Mouse (Mus musculus) hindbrain, embryonic 12.5 days (tissue): ENCODE measurements around the gene Gm5678. TPM values are rescaled to one million over a fixed set of nuclear protein-coding genes. Genes with fewer than 3 reads are reported as not detected.

Experiments used
- ATAC-seq: fragments of 200-750 bp; cut with Nextera tagmentation; 2 replicates; pipeline ENCODE4 v1.8.0; 2017; ENCODE audit warnings: moderate TSS enrichment; ENCODE audit not compliant: low FRiP score
- H3K27ac ChIP-seq: fragments of 300-500 bp; sonication (generic); 2 replicates; pipeline ENCODE4 v1.5.1; 2016; ENCODE audit warnings: mild to moderate bottlenecking
- H3K27me3 ChIP-seq: fragments of 300-500 bp; sonication (generic); 2 replicates; pipeline ENCODE4 v1.6.1; 2016; ENCODE audit warnings: mild to moderate bottlenecking
- H3K36me3 ChIP-seq: fragments of 300-500 bp; sonication (generic); 2 replicates; pipeline ENCODE4 v1.6.1; 2016; ENCODE audit warnings: mild to moderate bottlenecking
- H3K4me1 ChIP-seq: fragments of 300-500 bp; sonication (generic); 2 replicates; pipeline ENCODE4 v1.6.1; 2016
- H3K4me2 ChIP-seq: fragments of 300-500 bp; sonication (generic); replicated peaks from 2 replicates; pipeline ENCODE4 v1.6.1; 2016; ENCODE audit warnings: mild to moderate bottlenecking
- H3K4me3 ChIP-seq: fragments of 300-500 bp; sonication (generic); 2 replicates; pipeline ENCODE4 v1.5.1; 2016; ENCODE audit warnings: mild to moderate bottlenecking
- H3K9ac ChIP-seq: fragments of 300-500 bp; sonication (generic); 2 replicates; pipeline ENCODE4 v1.6.1; 2016; ENCODE audit warnings: mild to moderate bottlenecking, moderate library complexity
- H3K9me3 ChIP-seq: fragments of 300-500 bp; sonication (generic); replicated peaks from 2 replicates; pipeline ENCODE4 v1.6.1; 2016; ENCODE audit warnings: mild to moderate bottlenecking
- WGBS: fragments of 180-500 bp; shearing (Covaris S2); methylation state at CpG from one replicate; pipeline ENCODE4 v1.1.7; 2016; 5-methylcytosine and 5-hydroxymethylcytosine counted together
- polyA plus RNA-seq: library from polyadenylated mRNA; unstranded; fragments of >200 nt; fragmentation: Nextera tagmentation; extraction: Ambion mirVana; gene quantifications from 2 replicates; pipeline ENCODE4 v1.2.1, GENCODE M21; 2016

The Gm5678 gene
- not detected in 2 replicates for polyA plus RNA-seq

GRCm38 (mm10) chr16:93627761-93628400, at the start of gene Gm5678:
Gene Gm5678, plus strand, starts transcription at chr16:93628097.
- H3K27me3 ChIP-seq = no peaks in the 10 kb centered on the region
- WGBS = 79% methylated on average over 23 of the region's 23 CpGs

GRCm38 (mm10) chr16:93578346-93579005, 49.4 kb upstream of the Gm5678 start:
- H3K4me2 ChIP-seq = no peak overlapping the region
- H3K27ac ChIP-seq = no peak overlapping the region
- H3K36me3 ChIP-seq = 0 out of 2 replicates have a peak, but pooled peaks cover 3% of the 10 kb centered on the region
- no peaks in the 10 kb centered on the region for H3K9me3 ChIP-seq
- no peak for ATAC-seq
- peaks cover 10% of the 10 kb centered on the region; the same call in 1 of the 2 replicates for H3K4me1 ChIP-seq
- H3K9ac ChIP-seq = no peak overlapping the region
- H3K27me3 ChIP-seq = no peaks in the 10 kb centered on the region
- 84% methylated on average over 8 of the region's 8 CpGs for WGBS
- H3K4me3 ChIP-seq = no peak overlapping the region

More at GRCm38 (mm10) chr16:93627761-93628400, at the start of gene Gm5678:
- no peaks in the 10 kb centered on the region for H3K9me3 ChIP-seq
- H3K36me3 ChIP-seq = no peaks in the 10 kb centered on the region
- ATAC-seq = no peak
- H3K9ac ChIP-seq = no peak within 1 kb of the TSS
- no peak within 1 kb of the TSS for H3K27ac ChIP-seq
- no peak within 1 kb of the TSS for H3K4me2 ChIP-seq
- no peak within 1 kb of the TSS for H3K4me3 ChIP-seq
- H3K4me1 ChIP-seq = no peaks in the 10 kb centered on the region

GRCm38 (mm10) chr16:93581125-93581524, 46.8 kb upstream of the Gm5678 start:
- Histone ChIP-seq H3K9me3 (no peaks in the 10 kb centered on the region), H3K27me3 (no peaks in the 10 kb centered on the region), H3K4me2 (no peak overlapping the region), H3K4me3 (no peak overlapping the region), H3K4me1 (no peaks in the 10 kb centered on the region), H3K9ac (no peak overlapping the region), H3K27ac (no peak overlapping the region), H3K36me3 (peaks cover 14% of the 10 kb centered on the region; the same call in 1 of the 2 replicates)
- no peak for ATAC-seq
- WGBS = 75% methylated on average over 6 of the region's 6 CpGs

GRCm38 (mm10) chr16:93584976-93585702, 42.8 kb upstream of the Gm5678 start:
- no peaks in the 10 kb centered on the region for H3K9me3 ChIP-seq
- WGBS = 91% methylated on average over 24 of the region's 24 CpGs
- no peak overlapping the region for H3K4me2 ChIP-seq
- peaks cover 32% of the 10 kb centered on the region for H3K36me3 ChIP-seq
- H3K9ac ChIP-seq = no peak overlapping the region
- H3K27me3 ChIP-seq = no peaks in the 10 kb centered on the region
- peaks cover 4% of the 10 kb centered on the region for H3K4me1 ChIP-seq
- no peak for ATAC-seq
- no peak overlapping the region for H3K4me3 ChIP-seq
- H3K27ac ChIP-seq = no peak overlapping the region

GRCm38 (mm10) chr16:93585703-93586205, 42.1 kb upstream of the Gm5678 start:
- Histone ChIP-seq H3K9me3 (no peaks in the 10 kb centered on the region), H3K4me3 (no peak overlapping the region), H3K4me1 (peaks cover 4% of the 10 kb centered on the region), H3K27ac (no peak overlapping the region), H3K27me3 (no peaks in the 10 kb centered on the region), H3K4me2 (no peak overlapping the region), H3K36me3 (peaks cover 39% of the 10 kb centered on the region), H3K9ac (0 out of 2 replicates have a peak overlapping the region, but pooled peaks have one; percentile 4)
- WGBS = 87% methylated on average over 9 of the region's 9 CpGs
- ATAC-seq = no peak

DNA sequence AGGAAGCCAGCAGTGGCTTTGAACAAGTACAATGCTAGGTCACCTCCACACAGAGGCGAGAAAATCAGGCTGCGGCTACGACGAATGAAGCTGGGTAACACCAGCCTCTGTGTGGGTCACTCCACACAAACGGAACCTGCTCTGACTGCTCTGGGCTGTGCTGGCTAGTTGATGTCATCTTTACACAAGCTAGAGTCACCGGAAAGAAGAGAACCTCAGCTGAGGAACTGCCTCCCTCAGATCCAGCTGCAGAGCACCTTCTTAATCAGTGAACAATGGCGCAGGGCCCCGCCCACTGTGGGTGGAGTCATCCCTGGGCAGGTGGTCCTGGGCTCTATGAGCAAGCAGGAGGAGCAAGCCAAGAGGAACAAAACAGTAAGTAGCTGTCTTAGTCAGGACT, 41.5 kb upstream of the Gm5678 start:
- no peaks in the 10 kb centered on the region for H3K9me3 ChIP-seq
- H3K4me1 ChIP-seq = peaks cover 4% of the 10 kb centered on the region
- no peak for ATAC-seq
- no peak overlapping the region for H3K27ac ChIP-seq
- H3K9ac ChIP-seq = no peak overlapping the region
- H3K4me2 ChIP-seq = no peak overlapping the region
- no peaks in the 10 kb centered on the region for H3K27me3 ChIP-seq
- peaks cover 42% of the 10 kb centered on the region for H3K36me3 ChIP-seq
- WGBS = 69% methylated on average over 8 of the region's 8 CpGs
- no peak overlapping the region for H3K4me3 ChIP-seq

DNA sequence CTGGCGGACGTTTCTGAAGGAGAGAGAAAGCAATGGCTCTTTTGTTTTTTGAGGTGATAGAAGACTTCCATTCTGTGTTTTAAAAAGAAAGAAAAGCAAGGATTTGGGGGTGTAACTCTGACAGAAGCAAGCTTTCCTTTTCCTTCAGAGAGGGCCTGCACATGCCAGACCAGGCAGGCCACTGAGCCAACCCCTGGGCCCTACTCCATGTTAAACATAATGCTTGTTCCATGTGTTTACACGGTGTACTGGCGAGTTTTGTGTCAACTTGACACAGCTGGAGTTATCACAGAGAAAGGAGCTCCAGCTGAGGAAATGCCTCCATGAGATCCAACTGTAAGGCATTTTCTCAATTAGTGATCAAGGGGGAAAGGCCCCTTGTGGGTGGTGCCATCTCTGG, 39.6 kb upstream of the Gm5678 start:
- no peak overlapping the region for H3K27ac ChIP-seq
- no peak overlapping the region for H3K9ac ChIP-seq
- no peak for ATAC-seq
- H3K36me3 ChIP-seq = peaks cover 48% of the 10 kb centered on the region
- H3K4me3 ChIP-seq = no peak overlapping the region
- H3K9me3 ChIP-seq = no peaks in the 10 kb centered on the region
- H3K4me2 ChIP-seq = no peak overlapping the region
- peaks cover 4% of the 10 kb centered on the region for H3K4me1 ChIP-seq
- H3K27me3 ChIP-seq = no peaks in the 10 kb centered on the region
- 53% methylated on average over 4 of the region's 4 CpGs for WGBS

DNA sequence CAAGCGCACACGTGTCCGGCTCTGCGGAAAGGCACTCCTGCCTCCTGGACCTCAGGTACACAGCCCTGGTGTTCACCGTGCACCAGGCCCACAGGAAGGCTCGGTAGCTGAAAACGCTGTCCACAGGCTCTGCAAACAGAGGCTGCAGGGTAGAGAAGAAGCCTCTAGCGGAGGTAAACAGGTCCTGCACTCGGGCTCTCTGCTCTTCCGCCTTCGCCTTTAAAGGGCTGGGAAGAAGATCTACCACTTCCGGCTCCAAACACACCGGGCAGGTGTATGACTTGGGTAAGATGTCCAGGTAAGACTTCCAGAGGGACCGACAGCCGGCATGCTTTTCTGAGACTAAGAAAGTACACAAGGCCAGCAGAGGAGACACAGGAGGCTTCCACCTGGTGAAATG, 37.0 kb upstream of the Gm5678 start:
- peaks cover 4% of the 10 kb centered on the region for H3K4me1 ChIP-seq
- no peak overlapping the region for H3K4me2 ChIP-seq
- no peak for ATAC-seq
- no peaks in the 10 kb centered on the region for H3K9me3 ChIP-seq
- no peaks in the 10 kb centered on the region for H3K27me3 ChIP-seq
- H3K4me3 ChIP-seq = no peak overlapping the region
- 95% methylated on average over 15 of the region's 15 CpGs for WGBS
- H3K36me3 ChIP-seq = peaks cover 53% of the 10 kb centered on the region
- H3K27ac ChIP-seq = no peak overlapping the region
- H3K9ac ChIP-seq = no peak overlapping the region

DNA sequence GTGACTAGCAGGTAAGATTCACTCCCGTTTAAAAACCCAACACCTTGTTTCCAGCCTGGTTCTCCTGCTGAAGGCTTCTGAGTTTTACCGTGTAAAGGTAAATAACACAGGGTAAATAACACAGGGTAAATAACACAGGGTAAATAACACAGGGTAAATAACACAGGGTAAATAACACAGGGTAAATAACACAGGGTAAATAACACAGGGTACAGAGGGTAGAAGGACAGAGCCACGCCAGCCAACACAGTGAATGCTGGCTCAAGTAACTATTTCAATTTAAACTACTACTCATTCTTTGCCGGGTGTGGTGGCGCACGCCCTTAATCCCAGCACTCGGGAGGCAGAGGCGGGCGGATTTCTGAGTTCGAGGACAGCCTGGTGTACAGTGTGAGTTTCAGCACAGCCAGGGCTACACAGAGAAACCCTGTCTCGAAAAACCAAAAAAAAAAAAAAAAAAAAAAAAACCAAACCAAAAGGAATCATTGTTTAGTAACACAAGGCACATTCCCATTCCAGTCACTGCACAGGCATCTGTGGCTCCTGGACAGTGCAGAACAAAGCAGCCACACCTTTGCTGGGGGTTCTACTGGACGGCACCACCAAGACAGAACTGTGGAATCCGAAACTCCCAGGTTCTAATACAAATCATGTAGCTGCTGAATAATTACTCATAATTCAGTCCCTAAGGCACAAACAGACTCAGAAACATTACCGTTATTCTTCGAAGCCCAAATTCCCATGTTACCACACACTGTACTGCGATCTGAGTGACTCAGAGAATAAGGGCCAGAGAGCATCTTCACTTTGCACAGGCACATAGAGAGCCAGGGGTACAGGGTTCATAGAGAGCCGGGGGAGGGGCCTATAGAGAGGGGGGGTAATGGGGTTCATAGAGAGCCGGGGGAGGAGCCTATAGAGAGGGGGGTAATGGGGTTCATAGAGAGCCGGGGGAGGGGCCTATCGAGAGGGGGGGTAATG, 36.2 kb upstream of the Gm5678 start:
- H3K27me3 ChIP-seq = no peaks in the 10 kb centered on the region
- H3K9me3 ChIP-seq = no peaks in the 10 kb centered on the region
- H3K9ac ChIP-seq = no peak overlapping the region
- H3K27ac ChIP-seq = no peak overlapping the region
- H3K4me1 ChIP-seq = peaks cover 4% of the 10 kb centered on the region
- no peak overlapping the region for H3K4me3 ChIP-seq
- H3K36me3 ChIP-seq = peaks cover 51% of the 10 kb centered on the region
- no peak for ATAC-seq
- WGBS = 95% methylated on average over 20 of the region's 20 CpGs
- no peak overlapping the region for H3K4me2 ChIP-seq

DNA sequence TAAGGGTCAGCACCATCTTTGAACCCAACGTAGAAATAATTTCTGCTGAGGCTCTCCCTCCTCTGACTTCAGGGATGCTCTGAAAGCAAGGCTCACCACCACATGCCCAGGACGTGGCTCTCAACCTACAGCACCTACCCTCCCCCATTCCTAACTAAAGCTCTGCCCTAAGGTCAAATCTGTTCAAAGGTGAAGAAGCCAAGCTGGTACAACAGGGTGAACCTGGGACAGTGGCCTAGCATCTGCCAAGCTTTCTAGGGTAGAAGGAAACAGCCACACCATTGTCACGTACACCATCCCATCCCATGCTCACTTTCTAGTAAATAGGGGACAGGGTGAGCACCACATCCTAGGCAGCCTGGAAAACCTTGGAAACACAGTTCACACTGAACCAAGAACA, 35.2 kb upstream of the Gm5678 start:
- Histone ChIP-seq H3K27me3 (no peaks in the 10 kb centered on the region), H3K27ac (no peak overlapping the region), H3K9ac (no peak overlapping the region), H3K36me3 (peaks cover 56% of the 10 kb centered on the region), H3K9me3 (no peaks in the 10 kb centered on the region), H3K4me1 (peaks cover 4% of the 10 kb centered on the region), H3K4me2 (no peak overlapping the region), H3K4me3 (no peak overlapping the region)
- WGBS = 91% methylated on average over 3 of the region's 3 CpGs
- ATAC-seq = no peak

- H3K9ac ChIP-seq = no peak overlapping the region
- no peak overlapping the region for H3K27ac ChIP-seq
- H3K4me2 ChIP-seq = no peak overlapping the region
- 90% methylated on average over 8 of the region's 8 CpGs for WGBS
- no peak for ATAC-seq
- H3K4me3 ChIP-seq = no peak overlapping the region
- H3K27me3 ChIP-seq = no peaks in the 10 kb centered on the region
- H3K9me3 ChIP-seq = no peaks in the 10 kb centered on the region
- H3K4me1 ChIP-seq = no peaks in the 10 kb centered on the region
- peaks cover 62% of the 10 kb centered on the region for H3K36me3 ChIP-seq
Observed at GRCm38 (mm10) chr16:93593406-93593805, 34.5 kb upstream of the Gm5678 start.
